Mouse (Mus musculus) T-helper 1 cell (primary cell): ENCODE data around the gene Arrdc2.
"Not testable (repeated sequence)": the region's sequence is repeated elsewhere in the genome, so short reads cannot be mapped to it uniquely, and the experiment has no call there.

ENCODE experiments used
- in situ Hi-C: fragments of 300-600 bp; cut with MboI, MseI; formaldehyde crosslinking; loops from one replicate; pipeline ENCODE4 v1.15.1; 2025; ENCODE audit warnings: high pct_unique_total_duplicates

Arrdc2 gene

DNA sequence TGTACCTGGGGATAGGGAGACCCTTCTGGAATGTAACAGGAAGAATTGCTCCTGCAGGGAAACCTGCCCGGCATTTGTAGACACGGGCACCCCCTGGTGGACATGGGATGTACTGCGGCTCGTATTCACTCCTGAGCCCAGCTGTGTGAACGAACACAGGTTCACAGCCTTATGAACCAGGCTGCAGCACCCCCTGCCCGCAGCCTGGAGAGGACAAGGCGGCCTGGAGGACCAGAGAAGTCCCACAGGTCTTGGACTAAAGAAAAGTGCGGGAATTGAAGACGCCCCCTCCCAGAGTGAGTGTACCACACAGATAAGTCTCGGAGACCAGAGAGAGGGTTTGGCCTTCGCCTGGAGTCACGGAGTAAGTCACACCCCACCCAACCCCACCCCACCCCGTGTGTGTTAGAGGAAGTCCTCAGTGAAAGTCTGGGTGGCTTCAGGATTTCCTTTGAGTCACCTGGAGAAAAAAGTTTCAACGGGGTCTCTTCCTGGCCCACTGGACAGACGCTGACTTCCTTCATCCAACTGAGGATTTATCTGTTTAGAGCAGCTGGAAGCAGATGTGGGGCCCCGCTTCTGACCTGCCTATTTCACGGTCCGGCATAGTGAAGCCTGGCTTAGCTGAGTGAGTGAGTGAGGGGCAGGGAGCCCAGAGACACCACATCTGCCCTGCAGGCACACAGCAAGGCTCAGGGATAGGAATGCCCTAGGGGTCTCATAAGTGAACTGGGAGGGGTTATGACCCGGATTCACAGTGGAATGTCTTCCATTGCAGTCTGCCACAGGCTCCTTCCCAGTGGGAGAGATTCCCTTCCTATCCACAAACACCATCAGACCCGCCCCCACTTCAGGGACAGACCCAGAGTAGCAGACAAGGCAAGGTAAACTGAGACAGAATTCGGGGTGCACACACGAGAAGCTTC, 1.9 kb upstream of the Arrdc2 start:
- in situ Hi-C loops: no loop called here

GRCm38 (mm10) chr8:70840590-70840989, 1.1 kb upstream of the Arrdc2 start:
- in situ Hi-C loops: no loop called here

DNA sequence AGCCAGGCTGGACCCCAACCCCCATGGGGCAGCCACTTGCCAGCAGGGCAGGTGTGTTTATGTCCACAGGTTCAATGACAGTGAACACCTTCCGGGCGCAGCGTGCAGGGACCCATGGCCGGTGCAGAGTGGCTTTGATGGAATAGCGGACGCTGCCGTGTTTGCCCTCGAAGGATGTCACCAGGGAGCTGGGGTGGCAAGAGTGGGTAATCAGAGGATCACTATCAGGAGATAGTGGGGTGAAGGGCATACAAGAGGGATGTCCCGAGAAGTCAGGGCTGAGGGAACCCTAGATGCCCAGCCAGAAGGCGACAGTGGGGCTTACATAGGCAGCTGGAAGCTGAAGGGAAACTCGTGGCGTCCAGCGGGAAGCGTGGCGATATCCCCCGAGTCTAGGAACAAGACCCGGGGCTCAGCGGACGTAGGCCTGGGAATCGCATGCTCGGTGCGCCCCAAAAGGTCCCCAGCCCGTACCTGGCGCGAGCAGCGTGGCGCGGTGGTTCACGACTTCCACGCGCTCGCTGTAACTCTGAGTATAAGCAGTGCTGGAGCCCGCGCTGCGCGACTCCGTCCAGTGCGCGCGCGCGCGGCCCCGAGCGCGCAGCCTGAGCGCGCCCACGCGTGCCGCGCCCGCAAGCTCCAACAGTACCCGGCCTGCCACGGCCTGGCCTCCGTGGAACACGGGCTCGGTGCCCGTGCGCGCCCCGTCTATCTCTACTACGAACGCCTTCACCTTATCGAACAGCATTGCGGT, 689 bp downstream of the Arrdc2 start:
- in situ Hi-C loops: no loop called here

GRCm38 (mm10) chr8:70836666-70837065, 2.9 kb downstream of the Arrdc2 start:
- in situ Hi-C loops: no loop called here

DNA sequence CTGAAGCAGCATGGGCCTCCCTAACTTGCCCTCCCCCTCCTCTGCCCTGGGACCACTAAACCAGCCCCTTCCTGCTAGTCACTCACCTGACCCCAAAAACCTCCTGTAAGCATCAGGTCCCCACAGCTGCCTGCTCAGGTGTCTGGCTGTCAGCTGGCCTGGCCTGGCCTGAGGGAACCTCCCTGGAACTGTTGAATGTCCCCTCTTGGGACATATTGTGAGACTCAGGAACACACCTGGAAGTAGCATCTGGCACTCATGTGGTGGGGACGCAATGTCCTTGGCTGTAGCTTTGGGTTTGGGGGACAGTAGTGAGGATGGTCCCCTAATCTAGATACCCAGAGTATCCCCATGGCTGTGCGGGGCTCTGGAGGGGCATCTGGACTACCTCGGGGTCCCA, 5.4 kb downstream of the Arrdc2 start:
- in situ Hi-C loops: no loop called here

DNA sequence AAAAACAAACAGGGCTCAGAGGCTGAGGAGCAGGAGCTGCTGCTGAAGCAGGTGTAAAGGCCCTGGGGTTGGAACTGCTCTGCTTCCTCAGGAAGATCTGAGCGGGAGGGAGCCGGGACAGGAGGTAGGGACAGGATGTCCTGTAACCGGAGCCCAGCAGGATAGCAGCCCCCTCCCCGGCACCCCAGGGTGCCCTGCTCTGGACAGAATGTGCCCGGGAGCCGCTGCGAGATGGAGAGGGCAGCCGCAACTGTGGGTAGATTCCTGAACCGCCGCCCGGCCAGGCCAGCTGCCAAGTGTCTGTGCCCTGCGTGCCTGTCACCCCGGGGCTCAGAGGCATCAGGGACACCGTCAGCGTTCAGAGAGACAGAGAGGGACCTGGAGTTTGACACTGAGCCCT, 6.0 kb downstream of the Arrdc2 start:
- in situ Hi-C loops: no loop called here

- in situ Hi-C loops: no loop called here
Measured at GRCm38 (mm10) chr8:70833018-70833482, 6.5 kb downstream of the Arrdc2 start.

- in situ Hi-C loops: no loop called here
Measured at GRCm38 (mm10) chr8:70832371-70832770, 7.1 kb downstream of the Arrdc2 start.

- in situ Hi-C loops: no loop called here
Measured at GRCm38 (mm10) chr8:70831517-70831916, 8.0 kb downstream of the Arrdc2 start.

DNA sequence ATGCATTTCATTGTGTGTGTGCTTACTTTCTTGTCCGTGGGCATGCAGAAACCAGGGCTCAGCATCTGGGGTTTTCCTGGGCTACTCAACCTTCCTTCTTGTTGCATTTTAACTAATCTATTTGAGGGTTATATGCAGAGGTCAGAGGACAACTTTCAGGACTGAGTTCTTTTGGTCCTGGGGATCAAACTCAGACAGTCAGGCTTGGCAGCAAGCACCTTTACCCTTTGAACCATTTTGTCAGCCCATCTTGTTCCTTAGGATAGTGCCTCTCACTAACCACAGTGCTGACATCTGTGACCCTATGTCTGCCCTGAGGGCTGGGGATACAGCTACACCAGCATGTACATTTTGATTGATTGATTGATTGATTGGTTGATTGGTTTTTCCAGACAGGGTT, 11.7 kb downstream of the Arrdc2 start:
- in situ Hi-C loops: no loop called here

DNA sequence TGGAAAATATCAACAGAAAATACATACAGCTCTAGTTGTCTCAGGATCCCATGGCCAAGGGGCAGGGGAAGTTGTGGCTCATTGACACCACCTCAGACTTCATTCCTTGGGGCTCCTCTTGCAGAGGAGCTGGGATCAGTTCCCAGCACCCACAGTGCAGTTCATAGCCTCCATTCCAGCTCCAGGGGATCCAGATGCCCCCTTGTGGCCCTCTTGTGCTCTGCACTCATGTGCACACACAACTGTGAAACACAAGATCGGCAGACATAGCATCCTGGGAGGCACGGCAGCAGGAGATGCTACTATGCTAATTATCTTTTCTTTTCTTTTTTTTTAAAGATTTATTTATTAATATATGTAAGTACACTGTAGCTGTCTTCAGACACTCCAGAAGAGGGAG, 12.5 kb downstream of the Arrdc2 start:
- in situ Hi-C loops: no loop called here

GRCm38 (mm10) chr8:70825816-70826215, 13.7 kb downstream of the Arrdc2 start:
- in situ Hi-C loops: no loop called here

GRCm38 (mm10) chr8:70823802-70824201, 15.7 kb downstream of the Arrdc2 start:
- in situ Hi-C loops: no loop called here

DNA sequence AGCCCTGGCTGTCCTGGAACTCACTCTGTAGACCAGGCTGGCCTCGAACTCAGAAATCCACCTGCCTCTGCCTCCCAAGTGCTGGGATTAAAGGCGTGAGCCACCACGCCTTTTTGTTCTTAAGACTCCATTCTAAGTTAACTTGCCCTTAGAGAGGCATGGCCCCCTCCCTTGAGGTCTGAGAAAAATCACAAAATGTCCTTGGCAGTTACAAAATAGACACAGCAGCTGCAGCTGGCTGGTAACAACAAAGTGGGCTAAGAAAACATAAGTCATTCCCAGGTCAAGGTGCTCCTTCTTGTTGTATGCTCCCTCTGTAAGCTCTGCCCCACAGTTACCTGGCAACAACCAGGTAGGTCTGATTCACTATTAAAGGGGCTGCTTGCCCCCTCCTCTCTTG, 16.9 kb downstream of the Arrdc2 start:
- in situ Hi-C loops: not testable (repeated sequence)

DNA sequence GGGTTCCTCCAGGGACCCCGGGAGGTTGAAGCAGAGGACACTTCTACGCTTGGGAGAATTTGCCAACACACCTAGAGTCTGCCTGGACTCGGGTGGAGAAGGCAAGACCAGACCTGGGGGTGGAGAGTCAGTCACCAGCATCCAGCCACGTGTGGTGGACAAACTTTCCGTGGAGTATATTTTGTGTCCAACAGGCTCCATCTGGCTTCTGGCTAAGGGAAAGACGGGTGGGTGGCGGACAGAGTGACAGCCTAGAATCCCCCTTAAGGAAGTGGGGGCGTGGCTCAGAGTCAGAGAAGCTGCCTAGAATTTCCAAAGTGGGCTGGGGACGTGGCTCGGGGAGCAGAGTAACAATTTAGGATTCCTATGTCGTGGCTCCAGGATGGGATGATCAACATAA, 17.5 kb downstream of the Arrdc2 start:
- in situ Hi-C loops: no loop called here

GRCm38 (mm10) chr8:70821399-70821962, 18.0 kb downstream of the Arrdc2 start:
- in situ Hi-C loops: no loop called here

DNA sequence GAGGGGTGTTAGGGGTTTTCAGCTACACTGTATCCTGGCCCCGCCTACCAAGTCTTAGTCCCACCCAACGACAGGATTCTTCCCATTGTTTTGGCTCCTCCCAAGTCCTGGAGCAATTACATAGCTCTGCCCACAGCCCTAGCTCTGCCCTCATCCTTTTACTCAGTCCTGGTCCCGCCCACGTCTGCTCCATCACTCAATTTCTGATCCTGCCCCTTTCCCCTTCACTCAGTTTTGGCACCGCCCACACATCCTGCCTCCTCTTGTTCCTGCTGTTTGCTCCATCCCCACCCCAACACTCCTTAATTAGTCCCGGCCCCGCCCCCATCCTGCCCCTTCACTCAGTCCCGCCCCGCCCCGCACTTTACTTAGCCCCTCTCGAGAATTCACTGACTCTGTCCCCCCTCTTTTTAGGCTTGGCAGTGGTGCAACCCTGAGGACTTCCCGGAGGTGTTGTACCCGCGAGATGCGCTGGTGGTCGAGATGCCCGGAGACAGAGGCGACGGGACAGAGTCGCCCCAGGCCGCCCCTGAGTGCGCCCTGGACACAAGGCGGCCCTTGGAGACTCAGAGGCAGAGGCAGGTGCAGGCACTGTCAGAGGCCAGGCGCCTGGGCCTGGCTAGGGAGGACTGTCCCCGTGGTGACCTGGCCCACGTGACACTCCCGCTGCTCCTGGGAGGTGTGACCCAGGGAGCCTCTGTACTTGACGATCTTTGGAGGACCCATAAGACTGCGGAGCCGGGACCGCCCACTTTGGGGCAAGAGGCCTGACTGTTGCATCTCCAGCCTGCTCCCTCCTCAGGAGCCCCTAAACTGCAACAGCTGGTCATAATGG, 19.2 kb downstream of the Arrdc2 start:
- in situ Hi-C loops: no loop called here

DNA sequence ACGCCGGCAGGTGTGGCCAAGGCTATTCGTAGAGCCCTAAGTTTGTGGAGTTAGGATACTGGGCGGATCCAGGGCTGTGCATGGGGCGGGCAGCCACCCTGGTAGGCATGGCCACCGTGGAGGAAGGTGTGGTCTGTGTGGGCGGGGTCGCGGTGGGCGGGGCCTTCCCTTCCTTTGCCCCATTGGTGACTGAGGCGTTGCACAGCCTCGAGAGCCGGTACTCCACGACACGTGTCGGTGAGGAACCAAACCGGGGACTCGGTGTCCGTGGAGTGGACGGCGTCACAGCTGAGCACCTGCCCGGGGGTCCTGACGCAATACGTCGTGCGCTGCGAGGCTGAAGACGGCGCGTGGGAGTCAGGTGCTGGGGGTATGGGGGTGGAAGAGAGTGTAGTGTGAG, 22.8 kb downstream of the Arrdc2 start:
- in situ Hi-C loops: no loop called here

DNA sequence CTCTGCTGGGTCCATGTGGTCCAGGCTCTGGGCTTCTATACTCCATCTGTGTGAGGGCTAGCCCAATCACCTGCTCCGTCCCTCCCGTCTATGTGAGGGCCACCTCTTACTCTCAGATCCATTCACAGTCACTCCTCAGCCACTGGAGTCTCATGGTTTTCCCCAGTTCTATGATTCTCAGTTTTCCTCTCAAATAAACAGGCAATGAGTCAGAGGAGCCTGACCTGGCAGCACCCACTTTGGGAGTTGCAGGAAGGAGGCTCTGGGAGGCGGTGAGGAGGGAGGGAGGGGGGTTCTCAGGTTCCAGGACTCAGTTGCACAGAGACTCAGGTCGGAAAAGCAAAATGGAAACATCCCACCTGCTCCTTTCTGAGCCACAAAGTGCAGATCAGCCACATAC, 26.6 kb downstream of the Arrdc2 start:
- in situ Hi-C loops: no loop called here

DNA sequence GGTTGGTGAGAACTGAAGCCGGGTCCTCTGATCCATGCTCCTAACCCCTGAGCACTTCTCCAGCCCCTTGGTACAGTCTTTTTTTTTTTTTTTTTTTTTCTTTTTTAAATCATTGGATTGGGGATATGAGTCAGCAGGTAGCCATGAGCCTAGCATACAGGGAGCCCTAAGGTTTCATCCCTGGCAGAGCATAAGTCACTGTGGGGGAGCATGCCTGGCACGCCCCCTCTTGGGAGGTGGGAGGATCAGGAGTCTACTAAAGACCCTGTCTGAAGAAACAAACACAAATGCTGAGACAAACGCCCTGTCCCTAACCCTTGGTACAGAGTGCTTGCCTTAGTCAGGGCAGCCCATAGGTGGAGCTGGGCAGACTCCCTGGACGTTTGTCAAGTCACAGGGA, 27.5 kb downstream of the Arrdc2 start:
- in situ Hi-C loops: no loop called here

DNA sequence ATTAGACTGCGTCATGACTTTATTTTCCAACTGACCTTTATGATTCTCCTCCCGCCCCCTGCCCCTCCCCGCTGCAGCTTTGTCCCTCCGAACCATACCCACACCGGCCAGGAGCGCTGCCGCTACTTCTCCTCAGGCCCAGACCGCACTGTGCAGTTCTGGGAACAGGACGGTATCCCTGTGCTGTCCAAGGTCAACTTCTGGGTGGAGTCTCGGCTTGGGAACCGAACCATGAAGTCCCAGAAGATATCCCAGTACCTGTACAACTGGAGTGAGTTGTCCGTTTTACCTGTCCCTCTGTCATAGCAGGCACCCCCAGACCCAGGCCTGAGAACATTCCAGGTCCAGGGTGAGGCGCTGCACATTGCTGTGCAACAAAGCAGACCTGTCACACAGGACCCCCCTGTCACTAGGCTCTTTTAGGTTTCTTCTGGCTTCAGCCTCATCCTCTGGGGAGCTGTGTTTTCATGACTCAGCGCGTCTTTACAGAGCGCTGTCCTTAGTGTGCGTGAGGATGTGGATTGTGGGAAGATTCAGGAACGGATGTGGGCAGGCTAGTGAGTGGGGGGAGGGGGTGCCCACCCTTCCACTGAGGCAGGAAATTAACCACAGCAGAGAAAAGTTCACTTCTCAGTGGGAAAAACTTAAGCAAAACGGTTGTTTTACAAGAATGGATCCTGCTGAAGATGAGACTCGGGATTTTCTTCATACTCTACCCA, 28.4 kb downstream of the Arrdc2 start:
- in situ Hi-C loops: no loop called here
